Mouse (Mus musculus): ENCODE data around the gene Nhsl1.
A peak's percentile ranks its signal among the peaks of the same experiment; 100 is the strongest.
"Not testable (repeated sequence)": the region's sequence is repeated elsewhere in the genome, so short reads cannot be mapped to it uniquely, and the experiment has no call there.

The Nhsl1 gene

DNA sequence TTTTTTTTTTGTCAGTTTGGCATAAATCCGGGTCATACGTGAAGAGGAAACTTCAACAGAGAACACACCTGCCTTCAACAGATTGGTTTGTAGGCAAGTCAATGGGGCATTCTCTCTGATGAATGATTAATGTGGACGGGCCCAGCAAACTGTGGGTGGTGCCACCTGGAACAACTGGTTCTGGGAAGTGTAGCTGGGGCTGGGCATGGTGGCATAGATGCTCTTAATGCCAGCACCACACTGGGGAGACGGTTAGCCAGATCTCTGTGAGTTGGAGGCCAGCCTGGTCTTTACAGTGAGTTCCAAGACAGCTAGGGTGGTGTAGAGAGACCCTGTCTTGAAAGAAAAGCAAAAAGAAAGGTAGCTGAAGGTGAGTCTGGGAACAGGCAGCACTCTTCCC, 228.6 kb downstream of the Nhsl1 start:
- no peak for DNase-seq

DNA sequence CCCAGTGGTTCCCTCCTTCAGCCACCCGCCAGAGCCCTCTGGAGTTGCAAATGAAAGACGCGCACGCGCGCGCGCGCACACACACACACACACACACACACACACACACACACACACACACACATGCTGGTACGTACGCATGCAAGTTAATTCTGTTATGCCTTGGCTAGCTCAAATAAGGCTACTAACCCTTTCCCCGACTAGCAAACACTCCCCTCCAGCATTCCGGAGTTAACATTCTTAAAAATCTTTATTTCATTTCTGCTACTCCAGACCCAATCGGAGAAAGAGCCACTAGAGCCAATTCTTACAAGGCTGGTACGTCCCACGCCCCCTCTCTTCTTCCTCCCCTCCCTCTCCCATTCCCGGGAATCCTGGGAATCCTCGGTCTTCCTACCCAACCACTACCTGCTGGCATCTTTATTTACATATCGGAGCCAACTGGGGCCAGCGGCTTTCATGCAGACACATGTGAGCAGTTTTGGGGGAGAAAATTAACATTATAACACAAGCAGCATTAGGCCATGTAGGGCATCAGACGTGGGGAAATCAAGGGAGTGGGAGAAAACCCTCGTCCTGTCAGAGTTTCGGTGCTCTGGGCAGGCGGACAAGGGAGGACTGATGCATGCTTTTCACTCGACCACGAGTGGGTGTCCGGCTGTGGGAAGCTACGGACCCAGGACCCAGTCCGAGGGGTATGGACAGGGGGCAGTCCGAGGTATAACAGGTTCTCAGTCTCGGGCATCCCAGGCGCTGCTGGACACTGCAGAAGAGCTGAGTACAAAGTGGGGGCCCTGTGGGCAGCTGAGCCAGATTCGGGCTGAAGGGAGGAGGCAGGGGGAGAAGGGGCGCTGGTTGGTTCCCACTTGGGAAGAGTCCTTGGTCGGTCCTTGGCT, 230.8 kb downstream of the Nhsl1 start:
- no peak for DNase-seq

DNA sequence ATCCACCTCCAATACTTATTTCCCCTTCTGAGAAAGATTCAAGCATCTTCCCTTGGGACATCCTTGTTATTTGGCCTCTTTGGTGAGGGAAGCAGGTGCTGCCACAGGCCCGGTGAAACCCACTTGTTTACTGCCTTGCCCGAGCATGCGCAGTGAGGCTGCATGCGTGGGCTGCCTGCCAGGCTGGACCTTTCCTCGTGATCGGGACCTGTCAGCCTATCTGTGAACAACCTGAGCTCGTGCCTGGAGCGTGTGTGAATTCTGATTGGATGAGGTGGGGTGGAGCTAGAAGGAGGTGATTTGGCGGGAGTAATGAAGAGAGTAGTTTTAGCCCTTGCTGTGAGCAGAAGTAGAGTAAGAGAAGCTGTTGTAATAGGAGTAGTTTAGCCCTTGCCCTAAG, 240.3 kb downstream of the Nhsl1 start:
- DNase-seq = not testable (repeated sequence)

DNA sequence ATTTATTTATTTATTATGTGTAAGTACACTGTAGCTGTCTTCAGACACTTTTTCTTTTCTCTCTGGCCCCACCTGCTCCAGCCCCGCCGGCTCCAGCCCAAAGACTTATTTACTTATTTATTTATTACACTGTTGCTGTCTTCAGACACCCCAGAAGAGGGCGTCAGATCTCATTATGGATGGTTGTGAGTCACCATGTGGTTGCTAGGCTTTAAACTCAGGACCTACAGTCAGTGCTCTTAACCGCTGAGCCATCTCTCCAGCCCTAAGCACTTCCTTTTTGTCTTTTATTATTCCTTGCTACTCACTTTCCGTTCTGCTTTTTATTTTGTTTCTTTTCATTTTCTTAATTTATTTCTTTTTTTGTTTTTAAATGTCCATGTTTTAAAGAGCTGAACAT, 242.7 kb downstream of the Nhsl1 start:
- DNase-seq = no peak

DNA sequence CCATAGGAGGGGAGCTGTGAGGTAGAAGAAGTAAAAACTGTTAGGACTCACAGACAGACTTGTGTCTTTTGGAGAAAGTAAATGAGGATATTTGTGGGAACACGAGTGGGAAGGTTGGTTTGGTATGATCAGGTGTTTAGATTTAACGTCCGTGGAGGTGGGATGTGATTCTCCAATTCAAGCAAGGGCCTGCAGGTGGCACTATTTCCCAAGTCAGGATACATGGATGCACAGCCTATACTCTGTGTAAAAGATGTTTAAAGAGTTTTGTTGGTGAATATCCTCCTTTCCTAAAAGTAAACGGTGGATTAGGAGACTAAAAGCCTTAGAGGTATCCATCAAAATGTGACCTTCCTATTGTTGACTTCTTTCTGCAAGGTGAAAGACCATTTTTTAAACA, 244.2 kb downstream of the Nhsl1 start:
- DNase-seq = peak; percentile 83

DNA sequence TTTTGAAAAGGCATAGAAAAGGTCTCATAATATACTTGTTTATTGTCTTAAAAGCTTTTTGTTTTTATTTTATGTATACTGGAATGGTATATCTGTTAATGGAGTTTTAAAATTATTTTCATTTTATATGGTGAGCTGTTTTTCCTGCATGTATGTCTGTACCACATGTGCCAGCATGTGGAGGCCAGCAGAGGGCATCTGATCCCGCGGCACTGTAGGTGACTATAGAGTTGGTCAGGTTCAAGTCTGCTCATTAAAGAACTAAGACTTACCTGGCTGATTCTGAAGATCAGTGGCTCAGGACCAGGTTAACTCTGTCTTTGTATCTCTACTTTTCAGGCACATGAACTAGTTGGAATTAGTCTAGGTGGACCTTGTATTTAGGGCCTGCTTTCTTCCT, 253.8 kb downstream of the Nhsl1 start:
- DNase-seq = peak; percentile 63

All from thymus, postnatal 4 days (tissue).